Mouse (Mus musculus) kidney, postnatal 10 days (tissue): ENCODE data around the gene Poln.

Experiments used
- DNase-seq: peaks from one replicate; pipeline ENCODE4 v3.0.0; 2021; ENCODE audit warnings: mixed read lengths

The Poln gene

DNA sequence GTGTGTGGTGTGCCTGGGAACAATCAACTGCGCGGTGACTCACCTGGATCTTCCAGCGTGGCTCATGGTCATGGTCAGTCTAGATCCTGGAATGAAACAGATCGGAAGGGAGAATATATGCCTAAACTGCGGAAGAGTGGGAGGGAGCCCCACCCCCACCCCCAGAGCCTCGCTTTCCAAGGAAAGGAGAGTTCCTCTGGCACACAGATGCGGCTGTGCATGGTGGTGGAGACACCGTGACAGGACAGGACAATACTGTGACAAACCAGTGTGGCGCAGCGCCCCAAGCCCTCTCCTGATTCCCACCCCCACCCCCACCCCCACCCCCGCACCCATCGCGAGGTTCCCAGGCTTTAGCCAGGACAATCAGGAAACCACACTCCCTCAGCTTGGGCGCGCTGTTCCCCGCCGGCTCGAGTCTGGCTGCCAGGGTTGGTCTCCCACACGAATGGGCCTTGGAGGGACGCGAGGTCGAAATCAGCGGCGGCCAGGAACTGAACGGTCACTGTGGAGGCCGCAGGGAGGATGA is 186.5 kb downstream of the Poln start:
- DNase-seq: no peak

DNA sequence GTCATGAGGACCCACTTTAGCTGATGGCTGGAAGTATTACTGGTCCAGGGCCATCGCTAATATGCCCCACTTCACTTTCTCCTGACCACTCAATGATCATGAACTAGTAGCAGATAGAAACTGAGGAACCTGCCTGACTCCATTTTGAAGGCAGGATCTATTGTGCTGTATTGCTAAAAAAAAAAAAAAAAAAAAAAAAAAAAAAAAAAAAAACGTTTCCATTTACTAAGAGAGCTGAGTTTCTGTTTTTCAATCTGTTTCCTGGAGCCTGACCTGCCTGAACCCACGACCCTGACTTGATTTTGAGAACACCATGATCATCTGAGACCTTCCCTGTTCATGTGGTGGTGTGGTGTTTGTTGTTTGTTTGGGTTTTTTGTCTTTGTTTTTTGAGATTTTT is 193.0 kb downstream of the Poln start:
- no peak for DNase-seq

DNA sequence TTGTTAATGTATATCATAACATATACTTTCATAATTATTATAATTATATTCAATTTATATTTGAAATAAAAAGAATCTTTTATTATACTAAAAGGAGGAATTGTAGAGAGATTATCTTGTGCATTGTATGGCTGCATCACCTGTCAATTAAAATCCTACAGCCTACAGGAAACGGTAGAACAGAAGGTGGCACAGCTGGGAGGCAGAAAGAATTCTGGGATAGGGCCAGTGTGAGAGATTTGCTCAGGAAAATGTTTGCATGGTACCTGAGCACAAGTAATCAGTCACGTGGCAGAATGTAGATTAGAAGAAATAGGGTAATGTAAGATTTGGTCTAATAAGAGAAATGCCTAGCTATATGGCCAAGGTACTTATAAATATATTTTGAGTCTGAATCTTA is 194.5 kb downstream of the Poln start:
- no peak for DNase-seq

DNA sequence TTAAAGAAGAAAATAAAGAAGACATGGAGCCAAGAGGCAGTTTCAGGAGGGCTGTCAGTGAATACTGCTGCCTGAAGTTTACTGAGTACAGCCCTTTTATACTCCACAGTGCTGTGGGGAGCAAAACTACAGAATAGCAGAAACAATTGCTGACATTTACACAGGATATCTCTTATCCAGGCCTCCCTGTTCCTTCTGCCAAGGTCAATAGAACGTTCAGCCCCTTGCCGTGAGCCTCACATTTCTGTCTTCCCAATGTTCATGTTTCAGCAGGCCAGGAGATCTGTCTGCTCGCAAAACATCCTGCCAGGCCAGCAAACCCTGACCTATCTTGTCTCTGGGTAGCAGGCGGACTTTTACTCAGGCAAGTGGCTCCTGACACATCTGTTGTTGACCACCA is 209.9 kb downstream of the Poln start:
- no peak for DNase-seq
